Mouse (Mus musculus) embryonic facial prominence, embryonic 15.5 days (tissue): Measurements from ENCODE around the gene Slc6a11. TPM values are rescaled to one million over a fixed set of nuclear protein-coding genes. Genes with fewer than 3 reads are reported as not detected.
A peak's percentile ranks its signal among the peaks of the same experiment; 100 is the strongest.

ENCODE experiments used
- ATAC-seq: fragments of 200-750 bp; cut with Nextera tagmentation; 2 replicates; pipeline ENCODE4 v1.8.0; 2017; ENCODE audit warnings: low read depth, moderate TSS enrichment; ENCODE audit not compliant: insufficient number of reproducible peaks, low FRiP score, low TSS enrichment
- H3K27ac ChIP-seq: fragments of 300-500 bp; sonication (generic); replicated peaks from 2 replicates; pipeline ENCODE4 v1.5.1; 2015; ENCODE audit warnings: mild to moderate bottlenecking, inconsistent platforms
- H3K27me3 ChIP-seq: fragments of 300-500 bp; sonication (generic); 2 replicates; pipeline ENCODE4 v1.6.1; 2015; ENCODE audit warnings: inconsistent platforms
- H3K36me3 ChIP-seq: fragments of 300-500 bp; sonication (generic); 2 replicates; pipeline ENCODE4 v1.6.1; 2015; ENCODE audit warnings: mild to moderate bottlenecking, inconsistent platforms
- H3K4me1 ChIP-seq: fragments of 300-500 bp; sonication (generic); 2 replicates; pipeline ENCODE4 v1.6.1; 2015; ENCODE audit warnings: inconsistent platforms
- H3K4me2 ChIP-seq: fragments of 300-500 bp; sonication (generic); replicated peaks from 2 replicates; pipeline ENCODE4 v1.6.1; 2015; ENCODE audit warnings: mild to moderate bottlenecking, inconsistent platforms
- H3K4me3 ChIP-seq: fragments of 300-500 bp; sonication (generic); replicated peaks from 2 replicates; pipeline ENCODE4 v1.5.1; 2015; ENCODE audit warnings: mild to moderate bottlenecking, inconsistent platforms
- H3K9ac ChIP-seq: fragments of 300-500 bp; sonication (generic); 2 replicates; pipeline ENCODE4 v1.6.1; 2015; ENCODE audit warnings: inconsistent platforms
- H3K9me3 ChIP-seq: fragments of 300-500 bp; sonication (generic); replicated peaks from 2 replicates; pipeline ENCODE4 v1.6.1; 2016; ENCODE audit warnings: inconsistent platforms
- WGBS: fragments of 180-500 bp; shearing (Covaris S2); methylation state at CpG from one replicate; pipeline ENCODE4 v1.1.7; 2015; 5-methylcytosine and 5-hydroxymethylcytosine counted together
- polyA plus RNA-seq: library from polyadenylated mRNA; unstranded; fragments of >200 nt; fragmentation: Nextera tagmentation; extraction: Ambion mirVana; gene quantifications from 2 replicates; pipeline ENCODE4 v1.2.1, GENCODE M21; 2015

The Slc6a11 gene
- polyA plus RNA-seq: 0.35 and 0.37 TPM in 2 replicates

- no peak within 1 kb of the TSS for H3K27ac ChIP-seq
- H3K4me3 ChIP-seq: peak within 1 kb of the TSS; percentile 44
- H3K27me3 ChIP-seq: peaks cover 43% of the 10 kb centered on the region
- H3K4me2 ChIP-seq: peak within 1 kb of the TSS; percentile 80
- no peak within 1 kb of the TSS for H3K9ac ChIP-seq
- ATAC-seq: no peak
- no peaks in the 10 kb centered on the region for H3K36me3 ChIP-seq
- WGBS: 3% methylated on average over 76 of the region's 76 CpGs
- H3K4me1 ChIP-seq: peaks cover 8% of the 10 kb centered on the region
- H3K9me3 ChIP-seq: no peaks in the 10 kb centered on the region
These were observed at the start of gene Slc6a11 for GRCm38 (mm10) chr6:114131122-114131872. Slc6a11 (plus strand) TSS chr6:114131241.

DNA sequence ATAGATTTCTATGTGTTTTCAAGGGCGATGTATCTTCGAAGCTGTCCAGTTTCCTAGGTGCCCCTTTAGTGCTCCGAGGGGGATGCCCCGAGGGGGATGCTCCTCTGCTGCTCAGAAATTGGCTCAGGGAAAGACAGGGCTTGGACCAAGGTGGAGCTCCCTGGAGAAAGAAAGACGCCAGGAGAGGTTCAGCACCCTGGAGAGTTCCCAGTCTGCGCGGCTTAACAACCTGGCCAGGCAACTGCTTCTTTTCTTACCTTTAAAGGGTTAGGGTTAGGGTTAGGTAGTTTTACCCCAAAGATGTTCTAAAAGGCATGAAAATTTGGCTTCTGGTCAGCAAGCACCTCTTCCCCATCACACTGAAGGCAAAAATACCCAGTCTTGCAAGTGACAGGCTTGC lies 43.9 kb upstream of the Slc6a11 start:
- 0 out of 2 replicates have a peak, but pooled peaks cover 7% of the 10 kb centered on the region for H3K27me3 ChIP-seq
- WGBS: 18% methylated on average over 7 of the region's 7 CpGs
- H3K9ac ChIP-seq: no peak overlapping the region
- no peaks in the 10 kb centered on the region for H3K9me3 ChIP-seq
- no peak overlapping the region for H3K4me3 ChIP-seq
- H3K36me3 ChIP-seq: no peaks in the 10 kb centered on the region
- no peak for ATAC-seq
- no peak overlapping the region for H3K4me2 ChIP-seq
- no peaks in the 10 kb centered on the region for H3K4me1 ChIP-seq
- no peak overlapping the region for H3K27ac ChIP-seq

- no peaks in the 10 kb centered on the region for H3K9me3 ChIP-seq
- 14% methylated on average over 5 of the region's 5 CpGs for WGBS
- ATAC-seq: no peak
These were observed 41.4 kb upstream of the Slc6a11 start for GRCm38 (mm10) chr6:114089626-114090025.

GRCm38 (mm10) chr6:114092216-114092615 lies 38.8 kb upstream of the Slc6a11 start:
- 21% methylated on average over 9 of the region's 9 CpGs for WGBS

More at GRCm38 (mm10) chr6:114089626-114090025, 41.4 kb upstream of the Slc6a11 start:
- no peaks in the 10 kb centered on the region for H3K36me3 ChIP-seq
- no peak overlapping the region for H3K9ac ChIP-seq
- no peak overlapping the region for H3K4me2 ChIP-seq
- no peaks in the 10 kb centered on the region for H3K4me1 ChIP-seq
- H3K27ac ChIP-seq: no peak overlapping the region
- 0 out of 2 replicates have a peak, but pooled peaks cover 7% of the 10 kb centered on the region for H3K27me3 ChIP-seq
- H3K4me3 ChIP-seq: no peak overlapping the region

DNA sequence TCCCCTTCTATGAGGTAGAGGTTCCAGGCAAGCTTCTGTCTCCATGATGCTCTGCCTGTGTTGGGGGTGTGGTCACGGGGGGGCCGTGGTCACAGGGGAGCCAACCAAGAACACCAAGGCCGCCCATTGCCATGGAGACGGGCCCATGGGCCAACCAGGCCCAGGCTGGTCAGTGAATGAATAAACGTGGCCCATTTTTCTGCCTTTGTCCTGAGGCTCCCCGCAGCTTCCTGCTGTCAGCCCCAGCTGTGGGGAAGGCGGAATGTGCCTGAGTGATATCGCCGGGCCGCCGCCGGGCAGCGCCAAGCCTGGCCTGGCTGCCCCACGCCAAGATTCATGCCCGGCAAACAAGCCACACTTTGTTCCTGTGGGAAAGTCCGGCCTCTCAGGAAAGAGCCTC lies 36.8 kb upstream of the Slc6a11 start:
- WGBS: 63% methylated on average over 16 of the region's 16 CpGs
- Histone ChIP-seq H3K9me3 (no peaks in the 10 kb centered on the region), H3K4me1 (no peaks in the 10 kb centered on the region), H3K27me3 (peaks cover 4% of the 10 kb centered on the region; the same call in 1 of the 2 replicates), H3K4me2 (no peak overlapping the region), H3K9ac (no peak overlapping the region), H3K4me3 (no peak overlapping the region), H3K36me3 (no peaks in the 10 kb centered on the region), H3K27ac (no peak overlapping the region)
- no peak for ATAC-seq

More at GRCm38 (mm10) chr6:114092216-114092615, 38.8 kb upstream of the Slc6a11 start:
- Histone ChIP-seq H3K36me3 (no peaks in the 10 kb centered on the region), H3K4me1 (no peaks in the 10 kb centered on the region), H3K9ac (no peak overlapping the region), H3K4me3 (no peak overlapping the region), H3K9me3 (no peaks in the 10 kb centered on the region), H3K4me2 (no peak overlapping the region), H3K27me3 (0 out of 2 replicates have a peak, but pooled peaks cover 7% of the 10 kb centered on the region), H3K27ac (no peak overlapping the region)
- no peak for ATAC-seq

DNA sequence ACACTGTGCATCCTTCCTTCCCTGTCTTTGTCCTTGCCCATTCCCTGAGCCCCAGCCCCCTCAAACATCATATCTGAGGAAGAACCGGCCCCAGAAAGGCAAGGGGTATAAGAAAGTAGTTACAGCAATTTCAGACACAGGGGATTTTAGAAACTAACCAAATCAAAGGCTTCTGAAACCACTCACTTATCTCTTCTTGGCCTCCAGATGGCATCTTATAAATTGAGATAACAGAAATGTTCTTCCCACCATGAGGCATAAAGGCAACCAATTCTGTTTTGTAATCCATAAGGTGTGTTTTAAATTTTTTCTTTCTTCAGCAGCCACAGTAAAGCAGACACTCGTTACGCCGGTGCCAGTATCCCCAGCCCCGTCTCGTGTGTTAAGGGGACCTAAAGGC lies 34.5 kb upstream of the Slc6a11 start:
- Histone ChIP-seq H3K9ac (no peak overlapping the region), H3K27me3 (peaks cover 4% of the 10 kb centered on the region; the same call in 1 of the 2 replicates), H3K4me1 (no peaks in the 10 kb centered on the region), H3K36me3 (no peaks in the 10 kb centered on the region), H3K4me2 (no peak overlapping the region), H3K27ac (no peak overlapping the region), H3K4me3 (no peak overlapping the region), H3K9me3 (no peaks in the 10 kb centered on the region)
- 74% methylated on average over 6 of the region's 6 CpGs for WGBS
- ATAC-seq: no peak

GRCm38 (mm10) chr6:114101923-114102322 lies 29.1 kb upstream of the Slc6a11 start:
- WGBS: 64% methylated on average over 8 of the region's 8 CpGs
- no peak for ATAC-seq
- Histone ChIP-seq H3K27ac (no peak overlapping the region), H3K4me2 (no peak overlapping the region), H3K9me3 (no peaks in the 10 kb centered on the region), H3K36me3 (no peaks in the 10 kb centered on the region), H3K4me3 (no peak overlapping the region), H3K27me3 (peaks cover 4% of the 10 kb centered on the region; the same call in 1 of the 2 replicates), H3K9ac (no peak overlapping the region), H3K4me1 (no peaks in the 10 kb centered on the region)

DNA sequence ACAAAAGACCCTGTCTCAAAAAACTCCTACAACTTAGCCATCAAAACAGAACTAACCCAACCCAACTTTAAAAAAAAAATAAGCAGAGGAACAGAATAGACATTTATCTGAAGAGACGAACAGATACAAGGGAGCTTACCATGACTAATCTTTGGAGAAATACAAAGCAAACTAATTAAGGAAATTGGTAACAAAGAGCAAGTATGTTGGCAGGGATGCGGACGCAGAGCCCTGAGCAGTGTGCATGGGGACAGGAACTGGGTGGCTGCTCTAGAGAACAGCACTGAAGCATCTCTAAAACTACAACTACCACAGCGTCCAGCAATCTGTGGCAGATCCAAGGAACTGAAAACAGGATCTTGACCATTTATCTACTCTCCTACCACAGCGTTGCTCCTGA lies 11.5 kb upstream of the Slc6a11 start:
- 64% methylated on average over 5 of the region's 5 CpGs for WGBS

DNA sequence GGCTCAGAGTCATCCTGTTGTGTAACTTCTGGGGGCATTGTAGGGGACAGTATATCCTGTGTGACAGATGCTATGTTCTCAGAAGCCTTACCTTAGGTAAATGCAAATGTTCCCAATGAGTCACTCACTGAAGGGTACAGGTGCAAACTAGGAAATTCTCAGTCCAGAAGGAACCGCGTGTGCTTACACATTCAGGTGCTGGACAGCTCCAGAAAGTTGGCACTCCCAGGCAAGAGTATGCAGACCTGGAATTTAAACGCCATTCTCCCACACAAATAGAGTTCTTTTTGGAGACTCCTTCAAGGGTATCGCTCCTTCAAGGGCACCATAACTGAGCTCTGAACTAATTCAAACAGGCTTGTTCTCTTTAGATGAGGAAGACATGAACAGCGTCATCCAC lies 5.5 kb upstream of the Slc6a11 start:
- ATAC-seq: no peak
- WGBS: 55% methylated on average over 5 of the region's 5 CpGs
- no peak overlapping the region for H3K4me3 ChIP-seq
- H3K9me3 ChIP-seq: no peaks in the 10 kb centered on the region
- no peak overlapping the region for H3K27ac ChIP-seq
- no peak overlapping the region for H3K9ac ChIP-seq
- H3K27me3 ChIP-seq: peaks cover 14% of the 10 kb centered on the region
- no peak overlapping the region for H3K4me2 ChIP-seq
- H3K36me3 ChIP-seq: no peaks in the 10 kb centered on the region
- H3K4me1 ChIP-seq: no peaks in the 10 kb centered on the region

More for the DNA sequence above, 11.5 kb upstream of the Slc6a11 start:
- Histone ChIP-seq H3K9ac (no peak overlapping the region), H3K4me2 (no peak overlapping the region), H3K27ac (no peak overlapping the region), H3K4me3 (no peak overlapping the region), H3K27me3 (no peaks in the 10 kb centered on the region), H3K9me3 (no peaks in the 10 kb centered on the region), H3K4me1 (no peaks in the 10 kb centered on the region), H3K36me3 (no peaks in the 10 kb centered on the region)
- no peak for ATAC-seq

DNA sequence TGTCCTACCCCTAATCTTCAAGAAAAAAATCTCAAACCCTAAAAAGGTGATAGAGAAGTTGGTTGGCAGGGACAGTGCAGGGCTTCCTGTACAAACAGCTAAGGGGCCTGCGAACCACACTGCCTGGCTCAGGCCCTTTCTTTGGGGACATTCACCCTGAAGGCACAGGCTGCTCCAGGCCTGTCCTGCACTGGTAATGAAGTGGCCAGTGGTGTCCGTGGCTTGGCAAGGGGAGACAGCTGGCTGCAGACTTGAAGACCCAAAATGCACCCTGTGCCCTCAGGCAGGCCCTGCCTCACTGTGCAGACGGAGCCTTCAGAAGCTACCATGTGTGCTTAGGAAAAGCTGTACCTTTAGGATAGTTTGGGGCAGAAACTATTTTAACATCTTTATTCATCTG lies 1.4 kb downstream of the Slc6a11 start:
- Histone ChIP-seq H3K9me3 (no peaks in the 10 kb centered on the region), H3K4me3 (no peak overlapping the region), H3K27ac (no peak overlapping the region), H3K27me3 (peaks cover 43% of the 10 kb centered on the region), H3K9ac (no peak overlapping the region), H3K36me3 (no peaks in the 10 kb centered on the region), H3K4me1 (peaks cover 8% of the 10 kb centered on the region), H3K4me2 (no peak overlapping the region)
- ATAC-seq: no peak
- 59% methylated on average over 3 of the region's 3 CpGs for WGBS

DNA sequence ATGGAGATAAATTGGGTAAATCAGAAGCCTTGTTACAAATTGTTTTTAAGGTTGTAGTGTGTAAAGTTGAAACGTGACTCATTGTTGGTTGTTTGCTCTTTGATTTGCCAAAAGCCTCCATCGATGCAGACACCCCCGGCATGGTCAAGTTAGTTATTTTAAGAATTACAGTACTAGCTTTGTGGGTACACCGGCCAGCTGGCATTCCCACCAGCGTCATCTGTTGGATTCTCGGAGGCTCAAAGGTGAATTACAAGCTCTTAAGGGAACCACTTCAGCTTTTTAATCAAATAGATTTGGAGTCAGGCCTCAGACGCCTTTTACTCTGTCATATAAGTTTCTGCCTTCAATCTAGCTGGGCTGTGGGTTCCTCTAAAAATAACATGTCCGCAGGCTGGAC lies 1.9 kb downstream of the Slc6a11 start:
- Histone ChIP-seq H3K9me3 (no peaks in the 10 kb centered on the region), H3K27ac (no peak overlapping the region), H3K9ac (no peak overlapping the region), H3K4me2 (no peak overlapping the region), H3K4me1 (peaks cover 8% of the 10 kb centered on the region), H3K4me3 (no peak overlapping the region), H3K27me3 (peaks cover 43% of the 10 kb centered on the region), H3K36me3 (no peaks in the 10 kb centered on the region)
- no peak for ATAC-seq
- WGBS: 75% methylated on average over 8 of the region's 8 CpGs

DNA sequence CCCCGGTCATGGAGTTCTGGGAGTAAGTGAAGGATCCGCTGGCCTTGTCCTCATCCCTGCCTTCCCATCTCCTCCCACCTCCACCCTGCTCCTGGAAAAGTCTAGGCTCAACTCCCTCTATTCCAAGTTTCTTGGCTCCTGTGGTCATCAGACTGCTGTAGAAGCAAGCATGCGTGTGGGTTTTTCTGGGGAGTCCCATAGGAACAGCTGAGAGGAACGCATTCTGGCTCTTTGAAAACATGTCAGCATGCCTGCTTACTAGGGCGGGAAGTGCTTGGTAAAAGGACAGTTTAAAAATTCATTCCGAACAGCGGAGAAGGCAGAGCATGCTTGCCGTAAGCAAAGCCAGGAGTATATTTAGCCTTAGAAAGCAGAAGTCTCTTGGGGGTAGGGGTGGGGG lies 7.9 kb downstream of the Slc6a11 start:
- Histone ChIP-seq H3K27me3 (no peaks in the 10 kb centered on the region), H3K27ac (no peak overlapping the region), H3K9ac (no peak overlapping the region), H3K4me2 (no peak overlapping the region), H3K4me1 (no peaks in the 10 kb centered on the region), H3K4me3 (no peak overlapping the region), H3K36me3 (no peaks in the 10 kb centered on the region), H3K9me3 (no peaks in the 10 kb centered on the region)
- no peak for ATAC-seq
- 77% methylated on average over 8 of the region's 8 CpGs for WGBS
